Mouse (Mus musculus): ENCODE data around the gene Rnf150. TPM values are rescaled to one million over a fixed set of nuclear protein-coding genes. Genes with fewer than 3 reads are reported as not detected.

Gene Rnf150
- polyA plus RNA-seq, 1 experiment from 2014 or later: 1.5 TPM

- no peak overlapping the region for H3K9ac ChIP-seq (ENCODE audit: low read length)
- no peaks in the 10 kb centered on the region for H3K36me3 ChIP-seq (ENCODE audit: control insufficient read depth, insufficient read depth, low read length)
- 39% methylated on average over 3 of the region's 3 CpGs for whole genome bisulfite sequencing
- ATAC-seq (replicated peaks; ENCODE audit: low FRiP score) (no peak), DNase-seq (ENCODE audit: low spot score) (no peak)
- no peak overlapping the region for H3K4me2 ChIP-seq (ENCODE audit: low read depth, low read length, severe bottlenecking)
- H3K27me3 ChIP-seq (ENCODE audit: control insufficient read depth, insufficient read depth, low read length): no peaks in the 10 kb centered on the region
- no peaks in the 10 kb centered on the region for H3K9me3 ChIP-seq (ENCODE audit: control insufficient read depth, low read length)
- H3K4me3 ChIP-seq (ENCODE audit: low read depth, low read length): no peak overlapping the region
- H3K4me1 ChIP-seq (replicated peaks; ENCODE audit: control insufficient read depth, insufficient read depth, low read length): no peaks in the 10 kb centered on the region; the same call in 1 of the 2 replicates
- H3K27ac ChIP-seq (ENCODE audit: low read depth, low read length): no peak overlapping the region
Observed at GRCm38 (mm10) chr8:82969967-82970366, 106.8 kb downstream of the Rnf150 start.

GRCm38 (mm10) chr8:82972812-82973211, 109.7 kb downstream of the Rnf150 start:
- H3K4me2 ChIP-seq (ENCODE audit: low read depth, low read length, severe bottlenecking): no peak overlapping the region
- DNase-seq (ENCODE audit: low spot score) (no peak), ATAC-seq (replicated peaks; ENCODE audit: low FRiP score) (no peak)
- H3K27ac ChIP-seq (ENCODE audit: low read depth, low read length): no peak overlapping the region
- H3K4me1 ChIP-seq (replicated peaks; ENCODE audit: control insufficient read depth, insufficient read depth, low read length): no peaks in the 10 kb centered on the region; the same call in 1 of the 2 replicates
- no peak overlapping the region for H3K4me3 ChIP-seq (ENCODE audit: low read depth, low read length)
- H3K27me3 ChIP-seq (ENCODE audit: control insufficient read depth, insufficient read depth, low read length): no peaks in the 10 kb centered on the region
- H3K9me3 ChIP-seq (ENCODE audit: control insufficient read depth, low read length): no peaks in the 10 kb centered on the region
- no peak overlapping the region for H3K9ac ChIP-seq (ENCODE audit: low read length)
- no peaks in the 10 kb centered on the region for H3K36me3 ChIP-seq (ENCODE audit: control insufficient read depth, insufficient read depth, low read length)
- WGBS: 87% methylated on average over 3 of the region's 3 CpGs

GRCm38 (mm10) chr8:82973331-82973730, 110.2 kb downstream of the Rnf150 start:
- no peak for DNase-seq (ENCODE audit: low spot score)

GRCm38 (mm10) chr8:82981244-82981855, 118.2 kb downstream of the Rnf150 start:
- DNase-seq (ENCODE audit: low spot score) (no peak), ATAC-seq (replicated peaks; ENCODE audit: low FRiP score) (no peak)
- no peaks in the 10 kb centered on the region for H3K9me3 ChIP-seq (ENCODE audit: control insufficient read depth, low read length)
- H3K36me3 ChIP-seq (ENCODE audit: control insufficient read depth, insufficient read depth, low read length): no peaks in the 10 kb centered on the region
- H3K27ac ChIP-seq (ENCODE audit: low read depth, low read length): no peak overlapping the region
- no peak overlapping the region for H3K9ac ChIP-seq (ENCODE audit: low read length)
- no peak overlapping the region for H3K4me3 ChIP-seq (ENCODE audit: low read depth, low read length)
- H3K4me2 ChIP-seq (ENCODE audit: low read depth, low read length, severe bottlenecking): no peak overlapping the region
- 83% methylated on average over 4 of the region's 4 CpGs for WGBS
- H3K4me1 ChIP-seq (replicated peaks; ENCODE audit: control insufficient read depth, insufficient read depth, low read length): no peaks in the 10 kb centered on the region
- no peaks in the 10 kb centered on the region for H3K27me3 ChIP-seq (ENCODE audit: control insufficient read depth, insufficient read depth, low read length)

More at GRCm38 (mm10) chr8:82973331-82973730, 110.2 kb downstream of the Rnf150 start:
- H3K27ac ChIP-seq (ENCODE audit: low read depth, low read length): no peak overlapping the region
- no peaks in the 10 kb centered on the region; the same call in 1 of the 2 replicates for H3K4me1 ChIP-seq (replicated peaks; ENCODE audit: control insufficient read depth, insufficient read depth, low read length)
- H3K27me3 ChIP-seq (ENCODE audit: control insufficient read depth, insufficient read depth, low read length): no peaks in the 10 kb centered on the region
- no peak overlapping the region for H3K4me2 ChIP-seq (ENCODE audit: low read depth, low read length, severe bottlenecking)
- 60% methylated on average over 4 of the region's 4 CpGs for WGBS
- no peak for ATAC-seq (replicated peaks; ENCODE audit: low FRiP score)
- no peaks in the 10 kb centered on the region for H3K36me3 ChIP-seq (ENCODE audit: control insufficient read depth, insufficient read depth, low read length)
- no peaks in the 10 kb centered on the region for H3K9me3 ChIP-seq (ENCODE audit: control insufficient read depth, low read length)
- no peak overlapping the region for H3K9ac ChIP-seq (ENCODE audit: low read length)
- H3K4me3 ChIP-seq (ENCODE audit: low read depth, low read length): no peak overlapping the region

GRCm38 (mm10) chr8:82982873-82983272, 119.7 kb downstream of the Rnf150 start:
- H3K27me3 ChIP-seq (ENCODE audit: control insufficient read depth, insufficient read depth, low read length): no peaks in the 10 kb centered on the region
- no peak overlapping the region for H3K4me2 ChIP-seq (ENCODE audit: low read depth, low read length, severe bottlenecking)
- 76% methylated on average over 1 of the region's 1 CpGs for WGBS
- ATAC-seq (replicated peaks; ENCODE audit: low FRiP score) (no peak), DNase-seq (ENCODE audit: low spot score) (no peak)
- no peaks in the 10 kb centered on the region for H3K36me3 ChIP-seq (ENCODE audit: control insufficient read depth, insufficient read depth, low read length)
- no peak overlapping the region for H3K9ac ChIP-seq (ENCODE audit: low read length)
- H3K4me3 ChIP-seq (ENCODE audit: low read depth, low read length): no peak overlapping the region
- H3K27ac ChIP-seq (ENCODE audit: low read depth, low read length): no peak overlapping the region
- H3K9me3 ChIP-seq (ENCODE audit: control insufficient read depth, low read length): no peaks in the 10 kb centered on the region
- H3K4me1 ChIP-seq (replicated peaks; ENCODE audit: control insufficient read depth, insufficient read depth, low read length): no peaks in the 10 kb centered on the region

- no peak overlapping the region for H3K4me3 ChIP-seq (ENCODE audit: low read depth, low read length)
- ATAC-seq (replicated peaks; ENCODE audit: low FRiP score) (no peak), DNase-seq (ENCODE audit: low spot score) (no peak)
- no peak overlapping the region for H3K9ac ChIP-seq (ENCODE audit: low read length)
- H3K4me1 ChIP-seq (replicated peaks; ENCODE audit: control insufficient read depth, insufficient read depth, low read length): no peaks in the 10 kb centered on the region
- no peak overlapping the region for H3K4me2 ChIP-seq (ENCODE audit: low read depth, low read length, severe bottlenecking)
- H3K27ac ChIP-seq (ENCODE audit: low read depth, low read length): no peak overlapping the region
- WGBS: 89% methylated on average over 5 of the region's 5 CpGs
- no peaks in the 10 kb centered on the region for H3K9me3 ChIP-seq (ENCODE audit: control insufficient read depth, low read length)
- H3K27me3 ChIP-seq (ENCODE audit: control insufficient read depth, insufficient read depth, low read length): no peaks in the 10 kb centered on the region
- no peaks in the 10 kb centered on the region for H3K36me3 ChIP-seq (ENCODE audit: control insufficient read depth, insufficient read depth, low read length)
Observed at GRCm38 (mm10) chr8:82983301-82983700, 120.1 kb downstream of the Rnf150 start.

GRCm38 (mm10) chr8:82992093-82992492, 128.9 kb downstream of the Rnf150 start:
- Histone ChIP-seq H3K27me3 (ENCODE audit: control insufficient read depth, insufficient read depth, low read length) (no peaks in the 10 kb centered on the region), H3K9ac (ENCODE audit: low read length) (no peak overlapping the region), H3K27ac (ENCODE audit: low read depth, low read length) (no peak overlapping the region), H3K9me3 (ENCODE audit: control insufficient read depth, low read length) (no peaks in the 10 kb centered on the region), H3K4me3 (ENCODE audit: low read depth, low read length) (no peak overlapping the region), H3K4me2 (ENCODE audit: low read depth, low read length, severe bottlenecking) (no peak overlapping the region), H3K4me1 (replicated peaks; ENCODE audit: control insufficient read depth, insufficient read depth, low read length) (no peaks in the 10 kb centered on the region), H3K36me3 (ENCODE audit: control insufficient read depth, insufficient read depth, low read length) (no peaks in the 10 kb centered on the region)
- 80% methylated on average over 4 of the region's 4 CpGs for WGBS
- ATAC-seq (replicated peaks; ENCODE audit: low FRiP score) (no peak), DNase-seq (ENCODE audit: low spot score) (no peak)

GRCm38 (mm10) chr8:82995727-82996438, 132.7 kb downstream of the Rnf150 start:
- no peaks in the 10 kb centered on the region for H3K36me3 ChIP-seq (ENCODE audit: control insufficient read depth, insufficient read depth, low read length)
- no peak overlapping the region for H3K4me3 ChIP-seq (ENCODE audit: low read depth, low read length)
- no peaks in the 10 kb centered on the region for H3K27me3 ChIP-seq (ENCODE audit: control insufficient read depth, insufficient read depth, low read length)
- DNase-seq (ENCODE audit: low spot score): no peak
- H3K9ac ChIP-seq (ENCODE audit: low read length): no peak overlapping the region
- no peak overlapping the region for H3K4me2 ChIP-seq (ENCODE audit: low read depth, low read length, severe bottlenecking)
- ATAC-seq (replicated peaks; ENCODE audit: low FRiP score): no peak
- no peaks in the 10 kb centered on the region for H3K9me3 ChIP-seq (ENCODE audit: control insufficient read depth, low read length)
- WGBS: 70% methylated on average over 3 of the region's 3 CpGs
- no peaks in the 10 kb centered on the region for H3K4me1 ChIP-seq (replicated peaks; ENCODE audit: control insufficient read depth, insufficient read depth, low read length)
- no peak overlapping the region for H3K27ac ChIP-seq (ENCODE audit: low read depth, low read length)

GRCm38 (mm10) chr8:82996843-82997242, 133.7 kb downstream of the Rnf150 start:
- ATAC-seq (replicated peaks; ENCODE audit: low FRiP score): no peak
- Histone ChIP-seq H3K4me1 (replicated peaks; ENCODE audit: control insufficient read depth, insufficient read depth, low read length) (no peaks in the 10 kb centered on the region), H3K4me2 (ENCODE audit: low read depth, low read length, severe bottlenecking) (no peak overlapping the region), H3K9me3 (ENCODE audit: control insufficient read depth, low read length) (no peaks in the 10 kb centered on the region), H3K27me3 (ENCODE audit: control insufficient read depth, insufficient read depth, low read length) (no peaks in the 10 kb centered on the region), H3K27ac (ENCODE audit: low read depth, low read length) (no peak overlapping the region), H3K9ac (ENCODE audit: low read length) (no peak overlapping the region), H3K36me3 (ENCODE audit: control insufficient read depth, insufficient read depth, low read length) (no peaks in the 10 kb centered on the region), H3K4me3 (ENCODE audit: low read depth, low read length) (no peak overlapping the region)
- WGBS: 86% methylated on average over 3 of the region's 3 CpGs
- no peak for DNase-seq (ENCODE audit: low spot score)

Measured in forebrain, embryonic 11.5 days (tissue).